Mouse (Mus musculus) heart, adult 11 months (tissue): ENCODE results near the gene Tgm5.

Experiments
- DNase-seq: peaks from one replicate; pipeline ENCODE4 v3.0.0; 2022

Tgm5 gene

DNA sequence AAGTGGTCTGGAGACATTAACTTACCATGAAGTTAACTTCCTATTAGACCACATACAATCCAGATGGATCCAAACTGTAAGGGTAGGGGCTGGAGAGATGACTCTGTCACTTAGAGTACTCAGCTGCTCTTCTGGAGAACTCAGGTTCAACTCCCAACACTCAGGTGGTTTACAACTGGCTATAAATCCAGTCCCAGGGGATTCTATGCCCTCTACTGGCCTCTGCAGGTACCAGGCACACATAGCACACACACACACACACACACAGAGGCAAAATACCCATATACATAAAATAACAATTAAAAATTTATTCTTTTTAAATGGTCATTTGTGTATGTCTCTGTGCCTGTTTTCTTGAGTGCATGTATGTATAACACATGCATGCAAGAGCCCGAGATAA, 46.3 kb downstream of the Tgm5 start:
- peak; percentile 1 for DNase-seq

GRCm38 (mm10) chr2:121038851-121039250, 46.8 kb downstream of the Tgm5 start:
- DNase-seq: peak; percentile 55

DNA sequence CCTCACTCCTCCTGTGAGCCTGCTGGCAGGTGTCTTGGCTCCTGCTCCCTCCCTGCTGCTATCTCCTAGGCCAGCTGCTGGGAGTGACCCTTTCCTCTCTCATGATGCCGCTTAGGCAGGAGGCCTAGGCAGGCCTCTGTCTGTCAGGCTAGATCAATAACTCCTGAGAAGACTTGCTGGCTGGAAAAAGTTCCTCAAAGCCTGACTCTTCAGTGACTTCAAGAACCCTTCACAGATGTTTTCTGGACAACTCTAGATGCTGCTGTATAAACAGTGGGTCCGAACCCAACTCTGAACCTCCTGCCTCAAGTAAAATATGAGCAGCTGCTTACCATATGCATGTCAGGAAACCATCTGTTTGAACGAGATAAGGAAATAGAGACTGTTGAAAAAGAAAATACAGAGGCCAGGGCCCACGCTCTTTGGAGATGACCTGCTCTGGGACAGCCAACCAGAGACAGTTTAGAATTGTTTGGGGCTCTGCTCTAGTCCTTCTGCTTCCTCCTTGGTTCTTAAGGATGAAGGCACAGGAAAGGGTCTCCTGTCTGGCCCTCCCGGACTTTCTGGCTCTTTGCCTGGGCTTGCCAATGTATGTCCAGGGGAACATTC, 48.8 kb downstream of the Tgm5 start, which contains the start of gene Epb42:
TSS of gene Epb42 (minus strand) at position 340 of the 609 bp plus-strand sequence.
- peak; percentile 53 for DNase-seq

- peak; percentile 78 for DNase-seq
Observed at GRCm38 (mm10) chr2:121022918-121023317, 62.7 kb downstream of the Tgm5 start.

- DNase-seq: peak; percentile 91
Observed at GRCm38 (mm10) chr2:121017151-121017550, 68.5 kb downstream of the Tgm5 start.

- peak; percentile 43 for DNase-seq
Observed at GRCm38 (mm10) chr2:121016226-121016625, 69.4 kb downstream of the Tgm5 start.

GRCm38 (mm10) chr2:121015507-121015906, 70.1 kb downstream of the Tgm5 start:
- DNase-seq: no peak

DNA sequence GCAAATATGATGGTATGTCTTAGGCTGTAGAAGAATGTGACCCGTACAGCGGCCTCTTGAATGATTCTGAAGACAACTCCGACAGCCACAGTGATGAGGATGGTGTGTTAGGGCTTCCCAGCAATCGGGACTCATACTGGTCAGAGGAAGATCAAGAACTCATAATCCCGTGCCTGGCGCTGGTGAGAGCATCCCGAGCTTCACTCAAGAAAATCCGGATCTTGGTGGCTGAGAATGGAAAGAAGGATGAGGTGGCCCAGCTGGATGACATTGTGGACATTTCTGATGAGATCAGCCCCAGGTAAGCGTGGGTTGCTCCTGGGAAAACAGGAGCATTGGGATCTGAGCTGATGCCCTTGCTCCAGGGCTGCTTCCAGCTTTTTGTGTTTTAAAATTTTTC, 73.0 kb downstream of the Tgm5 start:
- DNase-seq: peak; percentile 72

GRCm38 (mm10) chr2:121009071-121009677, 76.5 kb downstream of the Tgm5 start:
- DNase-seq: peak; percentile 16

DNA sequence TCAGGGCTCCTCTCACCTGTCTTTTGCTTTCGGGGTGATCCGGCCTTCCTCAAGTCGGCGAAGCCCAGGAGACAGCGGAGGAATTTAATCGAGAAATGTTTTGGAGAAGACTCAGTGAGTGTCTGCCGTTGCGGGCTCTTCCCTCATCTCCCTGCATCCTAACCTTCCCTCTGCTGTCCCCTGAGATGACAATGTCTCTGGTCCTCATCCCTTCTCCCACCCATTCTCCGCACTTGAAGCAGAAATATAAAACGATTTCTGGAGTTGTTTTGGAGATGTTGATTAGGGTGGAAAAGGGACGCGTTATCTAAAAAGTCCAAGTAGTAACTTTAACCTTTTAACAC, 77.0 kb downstream of the Tgm5 start:
- no peak for DNase-seq

DNA sequence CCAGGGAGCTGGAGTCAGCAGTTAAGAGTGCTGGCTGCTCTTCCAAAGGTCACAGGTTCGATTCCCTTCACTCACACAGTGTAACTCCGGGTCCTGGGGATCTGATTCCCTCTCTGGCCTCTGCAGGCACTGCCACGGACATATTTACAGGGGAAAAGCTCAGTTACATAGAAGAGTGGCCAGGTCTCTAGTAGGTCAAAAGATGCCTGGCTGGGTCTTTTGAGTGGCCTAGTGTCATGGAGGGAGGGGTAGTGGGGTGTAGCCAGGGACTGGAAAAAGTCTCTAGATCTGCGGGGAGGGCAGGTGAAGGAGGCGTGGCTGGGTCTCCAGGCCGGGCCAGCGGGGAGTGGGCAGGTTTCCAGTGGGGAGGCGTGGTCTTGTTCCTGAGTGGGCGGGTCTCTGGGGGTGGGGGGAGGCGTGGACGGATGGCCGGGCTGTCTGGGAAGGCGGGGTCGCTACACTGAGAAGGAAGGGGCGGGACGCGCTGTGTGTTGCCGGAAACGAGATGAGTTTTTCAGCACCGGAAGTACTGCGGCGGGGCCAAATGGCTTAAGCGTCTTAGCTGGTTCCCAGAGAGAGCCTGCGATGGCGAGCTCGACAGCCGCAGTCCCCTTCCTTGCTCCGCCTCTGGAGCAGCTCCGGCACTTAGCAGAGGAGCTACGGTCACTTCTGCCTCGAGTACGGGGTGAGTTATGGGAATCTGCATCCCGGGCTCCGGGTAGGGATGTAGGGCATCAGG, 77.5 kb downstream of the Tgm5 start, which contains the start of gene Ccndbp1:
TSS of gene Ccndbp1 (plus strand) at position 479 of the 739 bp plus-strand sequence.
- peak; percentile 99 for DNase-seq

- DNase-seq: peak; percentile 78
Observed at GRCm38 (mm10) chr2:121006986-121007385, 78.7 kb downstream of the Tgm5 start.

DNA sequence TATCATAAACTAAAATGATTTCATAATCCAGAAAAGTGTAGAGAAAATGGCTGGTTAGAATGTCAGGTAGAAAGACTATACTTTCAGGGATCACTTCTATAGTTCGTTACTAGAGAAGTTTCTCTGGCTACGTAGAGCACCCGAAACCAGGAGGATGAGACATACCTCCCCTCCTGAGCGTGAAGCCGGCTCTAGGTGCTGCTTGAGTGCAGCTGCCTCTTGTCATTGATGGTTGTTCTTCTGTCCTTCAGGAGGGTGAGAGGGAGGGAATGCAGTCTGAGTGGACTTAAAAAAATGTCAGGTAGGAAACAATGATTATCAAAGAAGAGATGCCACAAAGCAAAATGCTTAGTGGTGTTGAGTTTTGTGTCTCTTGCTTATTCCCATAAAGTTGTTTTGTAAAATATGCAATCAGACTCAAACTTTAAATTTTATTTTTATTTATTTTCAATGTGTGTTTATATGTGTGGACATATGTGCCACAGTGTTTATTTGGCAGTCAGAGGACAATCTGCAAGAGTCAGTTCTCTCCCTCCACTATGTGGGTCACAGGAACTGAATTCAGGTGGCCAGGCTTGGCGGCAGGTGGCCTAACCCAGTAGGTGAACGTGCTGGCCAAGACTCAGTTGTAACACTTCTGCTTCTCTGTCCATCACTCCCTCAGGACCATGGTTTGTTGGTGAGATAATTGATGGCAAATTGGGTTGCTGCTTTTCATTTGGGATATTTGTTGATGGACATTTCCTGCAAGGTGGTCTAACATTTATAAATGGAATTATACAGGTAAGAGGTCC, 81.4 kb downstream of the Tgm5 start:
- DNase-seq: peak; percentile 51

GRCm38 (mm10) chr2:121003586-121003985, 82.1 kb downstream of the Tgm5 start:
- peak; percentile 58 for DNase-seq

- DNase-seq: peak; percentile 70
Observed at GRCm38 (mm10) chr2:120998863-120999262, 86.8 kb downstream of the Tgm5 start.

- peak; percentile 9 for DNase-seq
Observed at GRCm38 (mm10) chr2:120996607-120997006, 89.0 kb downstream of the Tgm5 start.
